Mouse (Mus musculus) embryonic facial prominence, embryonic 11.5 days (tissue): ENCODE measurements around the gene Neu1. TPM values are rescaled to one million over a fixed set of nuclear protein-coding genes. Genes with fewer than 3 reads are reported as not detected.

ENCODE experiments used
- ATAC-seq: fragments of 200-750 bp; cut with Nextera tagmentation; replicated peaks from 2 replicates; pipeline ENCODE4 v1.8.0; 2017; ENCODE audit warnings: low read depth; ENCODE audit not compliant: insufficient number of reproducible peaks, low FRiP score, low TSS enrichment
- DNase-seq: peaks from one replicate; pipeline ENCODE4 v3.0.0-alpha.2; 2015; ENCODE audit warnings: low spot score
- H3K27ac ChIP-seq: fragments of 300-500 bp; sonication (generic); replicated peaks from 2 replicates; pipeline ENCODE4 v1.5.1; 2014; ENCODE audit warnings: mild to moderate bottlenecking, low read depth, low read length, control low read depth
- H3K27me3 ChIP-seq: fragments of 300-500 bp; sonication (generic); 2 replicates; pipeline ENCODE4 v1.6.1; 2014; ENCODE audit warnings: mild to moderate bottlenecking, low read length, moderate library complexity, mixed read lengths; ENCODE audit not compliant: control insufficient read depth, insufficient read depth
- H3K36me3 ChIP-seq: fragments of 300-500 bp; sonication (generic); replicated peaks from 2 replicates; pipeline ENCODE4 v1.6.1; 2014; ENCODE audit warnings: low read depth, mild to moderate bottlenecking, low read length, moderate library complexity, mixed read lengths; ENCODE audit not compliant: control insufficient read depth, insufficient read depth
- H3K4me1 ChIP-seq: fragments of 300-500 bp; sonication (generic); 2 replicates; pipeline ENCODE4 v1.6.1; 2014; ENCODE audit warnings: low read length, mixed read lengths; ENCODE audit not compliant: control insufficient read depth, insufficient read depth
- H3K4me2 ChIP-seq: fragments of 300-500 bp; sonication (generic); 2 replicates; pipeline ENCODE4 v1.6.1; 2014; ENCODE audit warnings: low read depth, mild to moderate bottlenecking, control low read depth, low read length, moderate library complexity
- H3K4me3 ChIP-seq: fragments of 300-500 bp; sonication (generic); 2 replicates; pipeline ENCODE4 v1.5.1; 2014; ENCODE audit warnings: low read depth, low read length, control low read depth
- H3K9ac ChIP-seq: fragments of 300-500 bp; sonication (generic); replicated peaks from 2 replicates; pipeline ENCODE4 v1.6.1; 2014; ENCODE audit warnings: mild to moderate bottlenecking, control low read depth, low read length
- H3K9me3 ChIP-seq: fragments of 300-500 bp; sonication (generic); replicated peaks from 2 replicates; pipeline ENCODE4 v1.6.1; 2016; ENCODE audit warnings: mild to moderate bottlenecking, low read length, inconsistent platforms, mixed read lengths; ENCODE audit not compliant: control insufficient read depth
- WGBS: fragments of 180-500 bp; shearing (Covaris S2); extraction: QIAGEN DNeasy Blood & Tissue Kit; methylation state at CpG from one replicate; pipeline ENCODE4 v1.1.7; 2014; 5-methylcytosine and 5-hydroxymethylcytosine counted together
- polyA plus RNA-seq: library from polyadenylated mRNA; unstranded; fragments of >200 nt; fragmentation: Nextera tagmentation; extraction: Ambion mirVana; gene quantifications from 2 replicates; pipeline ENCODE4 v1.2.1, GENCODE M21; 2014

Gene Neu1
- polyA plus RNA-seq, 1 experiment from 2014 or later, result 10.9 TPM

GRCm38 (mm10) chr17:34893072-34893824 lies 37.8 kb upstream of the Neu1 start:
- Histone ChIP-seq H3K27ac (0 out of 2 replicates have a peak overlapping the region, but pooled peaks have one; percentile 9), H3K4me2 (peak overlapping the region; percentile 44; the same call in 1 of the 2 replicates), H3K36me3 (peaks cover 4% of the 10 kb centered on the region; the same call in 1 of the 2 replicates), H3K4me3 (peak overlapping the region; percentile 91), H3K4me1 (peaks cover 7% of the 10 kb centered on the region), H3K27me3 (no peaks in the 10 kb centered on the region), H3K9ac (no peak overlapping the region; the same call in 1 of the 2 replicates), H3K9me3 (no peaks in the 10 kb centered on the region)
- no peak for DNase-seq
- no peak for ATAC-seq
- WGBS, result 71% methylated on average over 12 of the region's 12 CpGs

GRCm38 (mm10) chr17:34894074-34894597 lies 36.9 kb upstream of the Neu1 start:
- H3K4me3 ChIP-seq, result peak overlapping the region; percentile 91
- peak overlapping the region; percentile 97 for H3K9ac ChIP-seq
- WGBS, result 1% methylated on average over 19 of the region's 51 CpGs
- peaks cover 4% of the 10 kb centered on the region; the same call in 1 of the 2 replicates for H3K36me3 ChIP-seq
- H3K4me1 ChIP-seq, result peaks cover 7% of the 10 kb centered on the region
- no peaks in the 10 kb centered on the region for H3K9me3 ChIP-seq
- peak overlapping the region; percentile 83 for H3K4me2 ChIP-seq
- H3K27me3 ChIP-seq, result no peaks in the 10 kb centered on the region
- DNase-seq, result peak; percentile 97
- ATAC-seq, result peak; percentile 80
- peak overlapping the region; percentile 87 for H3K27ac ChIP-seq

- no peak for ATAC-seq
- H3K4me3 ChIP-seq, result peak overlapping the region; percentile 91
- peak overlapping the region; percentile 83 for H3K4me2 ChIP-seq
These were observed 36.1 kb upstream of the Neu1 start for GRCm38 (mm10) chr17:34894801-34895530.

GRCm38 (mm10) chr17:34895724-34896123 lies 35.3 kb upstream of the Neu1 start:
- peak overlapping the region; percentile 91 for H3K4me3 ChIP-seq
- H3K4me1 ChIP-seq, result peaks cover 7% of the 10 kb centered on the region
- ATAC-seq (no peak), DNase-seq (no peak)
- H3K9me3 ChIP-seq, result no peaks in the 10 kb centered on the region
- peak overlapping the region; percentile 83 for H3K4me2 ChIP-seq
- H3K36me3 ChIP-seq, result peaks cover 4% of the 10 kb centered on the region; the same call in 1 of the 2 replicates
- WGBS, result 89% methylated on average over 15 of the region's 15 CpGs
- no peaks in the 10 kb centered on the region for H3K27me3 ChIP-seq
- H3K9ac ChIP-seq, result peak overlapping the region; percentile 97; the same call in 1 of the 2 replicates
- peak overlapping the region; percentile 87 for H3K27ac ChIP-seq

More at GRCm38 (mm10) chr17:34894801-34895530, 36.1 kb upstream of the Neu1 start:
- DNase-seq, result peak; percentile 45
- Histone ChIP-seq H3K9ac (peak overlapping the region; percentile 97), H3K27ac (peak overlapping the region; percentile 87), H3K36me3 (peaks cover 4% of the 10 kb centered on the region; the same call in 1 of the 2 replicates), H3K4me1 (peaks cover 7% of the 10 kb centered on the region), H3K9me3 (no peaks in the 10 kb centered on the region), H3K27me3 (no peaks in the 10 kb centered on the region)
- 10% methylated on average over 42 of the region's 51 CpGs for WGBS

- no peaks in the 10 kb centered on the region for H3K9me3 ChIP-seq
- H3K4me2 ChIP-seq, result no peak overlapping the region
- H3K4me3 ChIP-seq, result peak overlapping the region; percentile 9; the same call in 1 of the 2 replicates
- H3K27me3 ChIP-seq, result no peaks in the 10 kb centered on the region
- H3K9ac ChIP-seq, result no peak overlapping the region
- no peak overlapping the region for H3K27ac ChIP-seq
- DNase-seq (no peak), ATAC-seq (no peak)
- peaks cover 4% of the 10 kb centered on the region; the same call in 1 of the 2 replicates for H3K36me3 ChIP-seq
- peaks cover 7% of the 10 kb centered on the region for H3K4me1 ChIP-seq
- 84% methylated on average over 17 of the region's 17 CpGs for WGBS
These were observed 34.7 kb upstream of the Neu1 start for GRCm38 (mm10) chr17:34896366-34896765.

- ATAC-seq (no peak), DNase-seq (peak; percentile 32)
- peak overlapping the region; percentile 86 for H3K4me2 ChIP-seq
- no peaks in the 10 kb centered on the region for H3K9me3 ChIP-seq
- peaks cover 7% of the 10 kb centered on the region for H3K4me1 ChIP-seq
- H3K4me3 ChIP-seq, result peak overlapping the region; percentile 93
- no peaks in the 10 kb centered on the region for H3K27me3 ChIP-seq
- H3K27ac ChIP-seq, result peak overlapping the region; percentile 97
- peak overlapping the region; percentile 97 for H3K9ac ChIP-seq
- 20% methylated on average over 10 of the region's 10 CpGs for WGBS
- peaks cover 4% of the 10 kb centered on the region; the same call in 1 of the 2 replicates for H3K36me3 ChIP-seq
These were observed 33.5 kb upstream of the Neu1 start for GRCm38 (mm10) chr17:34897373-34898159.

GRCm38 (mm10) chr17:34898160-34898586 lies 32.9 kb upstream of the Neu1 start, which contains the start of the genes C2 and Ehmt2:
C2 (minus strand) TSS chr17:34898265.
Ehmt2 (plus strand) TSS chr17:34898469.
- Histone ChIP-seq H3K4me1 (peaks cover 7% of the 10 kb centered on the region), H3K36me3 (peaks cover 9% of the 10 kb centered on the region), H3K27me3 (no peaks in the 10 kb centered on the region), H3K27ac (peak within 1 kb of the TSS; percentile 97), H3K9ac (peak within 1 kb of the TSS; percentile 97), H3K4me2 (peak within 1 kb of the TSS; percentile 86), H3K4me3 (peak within 1 kb of the TSS; percentile 93), H3K9me3 (no peaks in the 10 kb centered on the region)
- peak; percentile 26 for ATAC-seq
- 0% methylated on average over 29 of the region's 44 CpGs for WGBS
- DNase-seq, result peak; percentile 85
